Mouse (Mus musculus) hindbrain, embryonic 11.5 days (tissue): Measurements from ENCODE around the gene Gm45717. TPM values are rescaled to one million over a fixed set of nuclear protein-coding genes. Genes with fewer than 3 reads are reported as not detected.

Experiments
- ATAC-seq: fragments of 200-750 bp; cut with Nextera tagmentation; 2 replicates; pipeline ENCODE4 v1.8.0; 2017; ENCODE audit warnings: mild to moderate bottlenecking, moderate TSS enrichment, moderate library complexity; ENCODE audit not compliant: low FRiP score
- DNase-seq: peaks from one replicate; pipeline ENCODE4 v3.0.0-alpha.2; 2015; ENCODE audit warnings: low spot score
- H3K27ac ChIP-seq: fragments of 300-500 bp; sonication (generic); 2 replicates; pipeline ENCODE4 v1.5.1; 2014; ENCODE audit warnings: mild to moderate bottlenecking, low read depth, low read length
- H3K27me3 ChIP-seq: fragments of 300-500 bp; sonication (generic); 2 replicates; pipeline ENCODE4 v1.6.1; 2014; ENCODE audit warnings: mild to moderate bottlenecking, low read length, moderate library complexity, mixed read lengths; ENCODE audit not compliant: control insufficient read depth, insufficient read depth
- H3K36me3 ChIP-seq: fragments of 300-500 bp; sonication (generic); 2 replicates; pipeline ENCODE4 v1.6.1; 2014; ENCODE audit warnings: mild to moderate bottlenecking, low read length, moderate library complexity, mixed read lengths; ENCODE audit not compliant: control insufficient read depth, insufficient read depth
- H3K4me1 ChIP-seq: fragments of 300-500 bp; sonication (generic); replicated peaks from 2 replicates; pipeline ENCODE4 v1.6.1; 2014; ENCODE audit warnings: low read length, mixed read lengths; ENCODE audit not compliant: control insufficient read depth, insufficient read depth
- H3K4me2 ChIP-seq: fragments of 300-500 bp; sonication (generic); replicated peaks from 2 replicates; pipeline ENCODE4 v1.6.1; 2014; ENCODE audit warnings: mild to moderate bottlenecking, low read depth, low read length
- H3K4me3 ChIP-seq: fragments of 300-500 bp; sonication (generic); 2 replicates; pipeline ENCODE4 v1.5.1; 2014; ENCODE audit warnings: low read depth, low read length
- H3K9ac ChIP-seq: fragments of 300-500 bp; sonication (generic); 2 replicates; pipeline ENCODE4 v1.6.1; 2014; ENCODE audit warnings: low read depth, low read length
- H3K9me3 ChIP-seq: fragments of 300-500 bp; sonication (generic); 2 replicates; pipeline ENCODE4 v1.6.1; 2016; ENCODE audit warnings: low read length; ENCODE audit not compliant: control insufficient read depth
- WGBS: fragments of 180-500 bp; shearing (Covaris S2); extraction: QIAGEN DNeasy Blood & Tissue Kit; methylation state at CpG from one replicate; pipeline ENCODE4 v1.1.7; 2014; 5-methylcytosine and 5-hydroxymethylcytosine counted together
- polyA plus RNA-seq: library from polyadenylated mRNA; unstranded; fragments of >200 nt; fragmentation: Nextera tagmentation; extraction: Ambion mirVana; gene quantifications from 2 replicates; pipeline ENCODE4 v1.2.1, GENCODE M21; 2014

The Gm45717 gene
- polyA plus RNA-seq, 1 experiment from 2014 or later = not detected

DNA sequence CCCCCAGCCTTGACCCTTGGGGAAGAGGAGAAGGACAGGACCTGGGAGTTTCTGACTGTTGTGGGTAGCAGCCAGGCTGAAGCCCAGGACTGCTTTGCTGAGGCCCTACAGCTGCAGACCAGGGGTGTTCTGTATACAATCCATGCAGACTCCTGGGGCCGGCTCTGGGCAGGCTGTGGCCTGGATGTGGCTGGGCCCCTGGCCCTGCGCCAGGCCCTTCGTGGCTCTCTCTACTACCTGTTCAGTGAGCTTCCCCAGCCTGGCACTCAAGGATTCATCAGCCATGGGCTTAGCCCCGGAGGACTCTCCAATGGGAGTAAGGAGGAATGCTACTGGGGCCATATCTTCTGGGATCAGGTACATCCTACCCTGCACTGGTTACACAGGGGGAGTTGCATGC lies 12.4 kb downstream of the Gm45717 start:
- Histone ChIP-seq H3K27ac (no peak overlapping the region), H3K36me3 (no peaks in the 10 kb centered on the region), H3K4me1 (no peaks in the 10 kb centered on the region), H3K9ac (no peak overlapping the region), H3K4me3 (no peak overlapping the region), H3K27me3 (no peaks in the 10 kb centered on the region; the same call in 1 of the 2 replicates), H3K9me3 (no peaks in the 10 kb centered on the region), H3K4me2 (no peak overlapping the region)
- ATAC-seq (no peak), DNase-seq (no peak)
- 91% methylated on average over 4 of the region's 4 CpGs for WGBS

- H3K9me3 ChIP-seq = no peaks in the 10 kb centered on the region
- H3K4me2 ChIP-seq = no peak overlapping the region
- H3K36me3 ChIP-seq = no peaks in the 10 kb centered on the region
- DNase-seq (no peak), ATAC-seq (no peak)
- no peaks in the 10 kb centered on the region; the same call in 1 of the 2 replicates for H3K27me3 ChIP-seq
- H3K9ac ChIP-seq = no peak overlapping the region
- H3K4me3 ChIP-seq = no peak overlapping the region
- H3K4me1 ChIP-seq = no peaks in the 10 kb centered on the region
- WGBS = 89% methylated on average over 10 of the region's 10 CpGs
- H3K27ac ChIP-seq = no peak overlapping the region
These were observed 12.9 kb downstream of the Gm45717 start for GRCm38 (mm10) chr7:140942811-140943210.

DNA sequence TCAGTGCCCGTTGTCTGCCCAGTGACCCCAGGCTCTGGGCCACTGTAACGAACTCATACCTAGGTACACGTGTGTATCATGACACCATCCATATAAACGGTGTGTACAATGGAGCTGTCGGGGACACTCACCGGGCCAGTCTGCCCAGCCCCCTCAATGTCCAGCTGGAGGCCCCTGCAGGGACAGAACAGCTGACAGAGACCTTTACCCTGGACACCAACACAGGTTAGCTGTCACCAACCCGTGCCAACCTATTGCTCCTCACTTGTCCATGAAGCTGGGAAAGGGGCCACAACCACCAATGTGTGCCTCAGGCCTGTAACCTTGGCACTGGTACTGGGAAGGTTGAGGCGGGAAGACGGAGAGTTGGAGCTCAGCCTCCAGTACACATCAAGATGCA lies 13.4 kb downstream of the Gm45717 start:
- no peaks in the 10 kb centered on the region; the same call in 1 of the 2 replicates for H3K27me3 ChIP-seq
- 59% methylated on average over 9 of the region's 9 CpGs for WGBS
- H3K4me2 ChIP-seq = peak overlapping the region; percentile 43
- H3K4me3 ChIP-seq = peak overlapping the region; percentile 39
- H3K27ac ChIP-seq = no peak overlapping the region
- DNase-seq = no peak
- no peaks in the 10 kb centered on the region for H3K36me3 ChIP-seq
- no peaks in the 10 kb centered on the region for H3K4me1 ChIP-seq
- H3K9me3 ChIP-seq = no peaks in the 10 kb centered on the region
- ATAC-seq = peak; percentile 12; the same call in 1 of the 2 replicates
- H3K9ac ChIP-seq = peak overlapping the region; percentile 59; the same call in 1 of the 2 replicates

GRCm38 (mm10) chr7:140941222-140942051 lies 14.3 kb downstream of the Gm45717 start, which contains the start of gene Pgghg:
Gene Pgghg (plus strand): TSS chr7:140941391.
- Histone ChIP-seq H3K27me3 (no peaks in the 10 kb centered on the region; the same call in 1 of the 2 replicates), H3K4me3 (peak within 1 kb of the TSS; percentile 39), H3K9ac (peak within 1 kb of the TSS; percentile 59), H3K9me3 (no peaks in the 10 kb centered on the region), H3K4me1 (no peaks in the 10 kb centered on the region), H3K27ac (no peak within 1 kb of the TSS), H3K4me2 (peak within 1 kb of the TSS; percentile 43), H3K36me3 (no peaks in the 10 kb centered on the region)
- peak; percentile 89 for ATAC-seq
- DNase-seq = peak; percentile 89
- WGBS = 4% methylated on average over 33 of the region's 33 CpGs

DNA sequence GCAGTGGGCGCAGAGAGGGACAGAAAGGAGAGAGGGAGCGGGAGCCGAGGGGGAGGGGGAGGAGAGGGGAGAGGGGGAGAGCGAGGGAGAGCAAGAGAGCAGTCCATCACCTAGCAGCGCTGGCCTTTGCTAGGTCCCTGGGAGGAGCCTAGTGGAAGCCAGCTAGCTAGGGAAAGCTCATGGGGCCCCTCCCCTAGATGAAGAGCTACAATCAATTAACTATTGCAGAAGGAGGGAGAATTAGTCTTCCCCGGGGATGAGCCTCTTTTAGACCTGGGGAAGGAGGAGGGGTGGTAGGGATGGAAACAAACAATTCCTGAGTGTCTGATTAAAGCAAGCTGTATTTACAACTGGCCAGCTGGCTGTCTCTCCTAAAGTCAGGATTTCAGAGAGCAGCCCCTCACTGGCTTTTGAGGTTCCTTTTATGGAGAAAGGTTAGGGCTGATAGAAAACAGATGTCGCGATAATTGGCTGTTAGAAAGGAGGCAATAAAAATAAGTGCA lies 16.0 kb downstream of the Gm45717 start:
- ATAC-seq (no peak), DNase-seq (peak; percentile 46)
- WGBS = 11% methylated on average over 8 of the region's 8 CpGs
- Histone ChIP-seq H3K9ac (no peak overlapping the region), H3K27ac (no peak overlapping the region), H3K4me1 (no peaks in the 10 kb centered on the region), H3K27me3 (no peaks in the 10 kb centered on the region; the same call in 1 of the 2 replicates), H3K36me3 (no peaks in the 10 kb centered on the region), H3K9me3 (no peaks in the 10 kb centered on the region), H3K4me3 (no peak overlapping the region), H3K4me2 (no peak overlapping the region)

DNA sequence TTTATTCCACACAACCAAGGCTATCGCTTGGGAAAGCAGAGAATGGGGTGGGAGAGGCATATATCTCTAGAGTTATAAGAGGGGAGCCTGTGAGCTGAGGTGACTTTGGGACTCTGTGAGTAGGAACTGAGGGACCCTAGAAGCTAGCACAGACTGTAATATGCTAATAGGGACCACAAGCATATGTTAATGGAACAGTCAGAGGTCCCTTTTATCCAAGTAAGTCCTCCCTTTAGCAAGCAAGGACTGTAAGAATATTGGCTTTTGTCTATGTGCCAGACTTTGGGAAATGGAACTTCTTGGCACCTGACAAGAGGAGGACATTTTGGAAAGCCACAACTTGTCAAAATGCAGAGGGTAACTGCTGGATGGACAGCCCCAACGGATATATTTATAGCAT lies 16.8 kb downstream of the Gm45717 start:
- H3K4me3 ChIP-seq = no peak overlapping the region
- H3K9ac ChIP-seq = no peak overlapping the region
- no peaks in the 10 kb centered on the region for H3K4me1 ChIP-seq
- H3K9me3 ChIP-seq = no peaks in the 10 kb centered on the region
- ATAC-seq (no peak), DNase-seq (no peak)
- H3K27me3 ChIP-seq = no peaks in the 10 kb centered on the region; the same call in 1 of the 2 replicates
- no peak overlapping the region for H3K27ac ChIP-seq
- H3K4me2 ChIP-seq = no peak overlapping the region
- no peaks in the 10 kb centered on the region for H3K36me3 ChIP-seq
- 18% methylated on average over 2 of the region's 2 CpGs for WGBS

DNA sequence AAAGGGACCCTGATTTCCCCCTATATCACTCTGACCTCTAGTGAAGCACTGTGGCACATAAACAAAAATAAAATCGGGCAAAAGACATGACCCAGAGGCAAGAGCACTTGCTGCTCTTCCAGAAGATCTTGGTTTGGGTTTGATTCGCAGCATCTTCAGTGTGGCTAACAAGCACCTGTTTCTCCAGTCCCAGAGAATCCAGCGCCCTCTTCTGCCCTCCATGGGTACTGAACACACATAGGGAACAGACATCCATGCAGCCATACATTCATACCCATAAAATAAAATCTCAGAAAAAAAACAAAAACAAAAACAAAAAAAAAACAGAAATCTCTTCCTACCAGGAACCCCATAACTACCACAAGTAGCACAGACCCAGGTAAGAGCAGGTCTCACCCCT lies 17.3 kb downstream of the Gm45717 start:
- no peak overlapping the region for H3K4me3 ChIP-seq
- no peak overlapping the region for H3K27ac ChIP-seq

DNA sequence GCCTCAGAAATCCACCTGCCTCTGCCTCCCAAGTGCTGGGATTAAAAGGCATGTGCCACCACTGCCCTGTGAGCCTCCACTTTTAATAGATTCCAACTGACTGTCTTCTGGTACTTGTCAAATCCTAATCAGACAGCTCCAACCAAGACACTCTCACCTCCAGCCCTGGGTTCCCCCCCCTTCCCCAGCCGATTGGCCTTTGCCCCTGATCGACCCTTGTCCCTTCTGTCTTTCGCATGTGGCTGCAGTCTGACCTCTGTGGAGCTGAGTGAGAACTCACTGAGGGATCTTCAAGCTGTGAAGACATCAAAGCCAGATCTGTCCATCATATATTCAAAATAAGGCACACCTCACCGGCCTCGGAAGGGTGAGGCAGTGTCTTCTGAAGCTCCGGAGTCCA lies 28.6 kb downstream of the Gm45717 start:
- peaks cover 3% of the 10 kb centered on the region; the same call in 1 of the 2 replicates for H3K4me1 ChIP-seq
- ATAC-seq (no peak), DNase-seq (no peak)
- 87% methylated on average over 6 of the region's 6 CpGs for WGBS
- no peaks in the 10 kb centered on the region for H3K9me3 ChIP-seq
- H3K9ac ChIP-seq = no peak overlapping the region
- H3K27me3 ChIP-seq = peaks cover 25% of the 10 kb centered on the region
- H3K4me2 ChIP-seq = no peak overlapping the region
- no peak overlapping the region for H3K27ac ChIP-seq
- no peaks in the 10 kb centered on the region for H3K36me3 ChIP-seq
- H3K4me3 ChIP-seq = no peak overlapping the region

More for the DNA sequence above, 17.3 kb downstream of the Gm45717 start:
- Histone ChIP-seq H3K9ac (no peak overlapping the region), H3K4me1 (no peaks in the 10 kb centered on the region), H3K9me3 (no peaks in the 10 kb centered on the region), H3K27me3 (no peaks in the 10 kb centered on the region; the same call in 1 of the 2 replicates), H3K4me2 (no peak overlapping the region), H3K36me3 (no peaks in the 10 kb centered on the region)
- 37% methylated on average over 3 of the region's 3 CpGs for WGBS
- ATAC-seq (no peak), DNase-seq (no peak)
